Mouse (Mus musculus) cerebellum, postnatal 14 days (tissue): ENCODE measurements around the gene Ppp6r1.
"Not testable (repeated sequence)": the region's sequence is repeated elsewhere in the genome, so short reads cannot be mapped to it uniquely, and the experiment has no call there.

Experiments
- DNase-seq, 2 experiments: peaks; one replicate each; pipeline ENCODE4 v3.0.0; 2021; ENCODE audit warnings: mixed read lengths in 2 of 2

Ppp6r1 gene

GRCm38 (mm10) chr7:4612956-4613355, 45.9 kb downstream of the Ppp6r1 start:
- DNase-seq: peak in 1 of 2 experiments; percentile 31

- no peak for DNase-seq
These were observed 46.4 kb downstream of the Ppp6r1 start for GRCm38 (mm10) chr7:4612386-4612785.

- peak; percentile 56 to 76 for DNase-seq
These were observed 46.9 kb downstream of the Ppp6r1 start for GRCm38 (mm10) chr7:4611921-4612341.

GRCm38 (mm10) chr7:4611511-4611910, 47.3 kb downstream of the Ppp6r1 start:
- DNase-seq: peak; percentile 75 to 90

- no peak for DNase-seq
These were observed 50.8 kb downstream of the Ppp6r1 start for GRCm38 (mm10) chr7:4608002-4608401.

GRCm38 (mm10) chr7:4603873-4604272, 54.9 kb downstream of the Ppp6r1 start, which contains the start of gene Ptprh:
Gene Ptprh, minus strand, starts transcription at chr7:4604041.
- DNase-seq: no peak

GRCm38 (mm10) chr7:4602969-4603368, 55.9 kb downstream of the Ppp6r1 start:
- DNase-seq: no peak

- not testable (repeated sequence) for DNase-seq
These were observed 61.8 kb downstream of the Ppp6r1 start for GRCm38 (mm10) chr7:4597046-4597445.
